Mouse (Mus musculus): ENCODE results near the gene Fbxw2. TPM values are rescaled to one million over a fixed set of nuclear protein-coding genes. Genes with fewer than 3 reads are reported as not detected.
"Not testable (repeated sequence)": the region's sequence is repeated elsewhere in the genome, so short reads cannot be mapped to it uniquely, and the experiment has no call there.

Fbxw2 gene
- polyA plus RNA-seq (2016; fragmentation: Nextera tagmentation; extraction: Ambion mirVana): 77.3 and 79.0 TPM in 2 replicates

DNA sequence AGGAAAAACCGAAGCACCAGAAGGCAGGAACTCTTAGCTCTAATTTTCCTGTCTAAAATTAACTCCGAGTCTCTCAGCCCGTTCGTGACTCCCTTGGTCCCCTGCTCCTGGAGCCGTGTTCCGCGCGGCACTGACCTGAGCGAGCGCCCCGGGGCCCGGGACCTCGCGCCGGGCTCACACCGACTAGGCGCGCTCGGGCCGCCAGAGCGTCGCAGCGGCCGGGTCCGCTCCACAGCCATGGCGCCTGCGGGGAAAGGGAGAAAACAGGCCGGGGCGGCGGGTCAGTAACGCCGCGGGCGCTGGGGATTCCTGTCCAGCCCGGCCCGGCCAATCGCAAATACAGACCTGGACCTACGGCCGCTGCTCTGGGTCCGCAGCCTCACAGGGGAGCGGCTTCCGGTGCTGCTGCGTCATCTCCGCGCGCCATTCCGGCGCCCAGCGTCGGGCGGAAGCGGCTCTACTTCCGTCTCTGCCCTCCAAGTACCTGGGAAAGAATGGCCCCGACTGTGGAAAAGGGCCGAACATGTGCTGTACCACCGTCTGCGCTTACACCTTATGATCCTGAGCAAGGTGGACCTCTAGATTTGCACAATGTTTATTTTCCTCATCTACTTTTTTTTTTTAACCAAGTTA, at the start of gene Fbxw2:
Fbxw2 (minus strand) TSS at position 485 of the 633 bp plus-strand sequence.
- H3K4me3 ChIP-seq: peak within 1 kb of the TSS; percentile 85
- peaks cover 20% of the 10 kb centered on the region for H3K36me3 ChIP-seq (replicated peaks)
- H3K4me1 ChIP-seq: peaks cover 18% of the 10 kb centered on the region
- peaks cover 8% of the 10 kb centered on the region; the same call in 1 of the 2 replicates for H3K9me3 ChIP-seq
- DNase-seq (ENCODE audit: low spot score): peak; percentile 96
- under 1% methylated on average over 57 of the region's 57 CpGs for WGBS
- H3K27ac ChIP-seq (replicated peaks): peak within 1 kb of the TSS; percentile 88
- no peaks in the 10 kb centered on the region for H3K27me3 ChIP-seq (replicated peaks; ENCODE audit: low read depth, poor library complexity, severe bottlenecking)

DNA sequence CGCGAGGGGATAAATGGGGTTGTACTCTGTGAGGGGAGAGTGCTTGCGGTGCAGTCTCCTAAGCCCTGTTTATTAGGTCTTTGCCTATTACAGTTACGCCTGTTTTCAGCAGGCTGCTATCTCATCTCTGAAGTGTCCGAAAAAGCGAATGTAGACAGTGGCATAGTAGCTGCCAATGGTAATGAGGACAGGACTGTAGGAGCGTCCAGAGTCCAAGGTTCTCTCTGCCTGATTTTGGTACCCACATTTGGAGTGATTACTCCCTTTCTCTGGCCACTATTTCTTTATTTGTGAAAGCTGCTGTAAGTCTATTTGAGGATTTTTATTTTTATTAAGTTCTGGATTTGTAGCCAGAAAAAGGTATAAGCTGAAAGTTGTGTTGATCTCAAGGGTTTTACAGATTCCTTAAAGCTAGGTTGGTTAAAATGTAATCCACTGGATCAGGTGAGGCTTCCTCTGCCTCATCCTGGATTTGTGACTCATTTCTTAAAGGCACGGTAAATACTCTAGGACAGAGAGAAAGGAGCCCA, 48.8 kb upstream of the Fbxw2 start, which contains the start of gene Psmd5:
Psmd5 (minus strand) TSS at position 153 of the 530 bp plus-strand sequence.
- Histone ChIP-seq H3K27me3 (replicated peaks; ENCODE audit: low read depth, poor library complexity, severe bottlenecking) (peaks cover 45% of the 10 kb centered on the region), H3K36me3 (replicated peaks) (no peaks in the 10 kb centered on the region), H3K27ac (replicated peaks) (0 out of 2 replicates have a peak within 1 kb of the TSS, but pooled peaks have one; percentile 2), H3K4me1 (peaks cover 19% of the 10 kb centered on the region), H3K4me3 (peak within 1 kb of the TSS; percentile 43), H3K9me3 (no peaks in the 10 kb centered on the region)
- 18% methylated on average over 8 of the region's 8 CpGs for WGBS
- DNase-seq (ENCODE audit: low spot score): no peak

- Histone ChIP-seq H3K27ac (replicated peaks) (0 out of 2 replicates have a peak within 1 kb of the TSS, but pooled peaks have one; percentile 2), H3K4me1 (peaks cover 25% of the 10 kb centered on the region), H3K36me3 (replicated peaks) (no peaks in the 10 kb centered on the region), H3K4me3 (peak within 1 kb of the TSS; percentile 43), H3K9me3 (no peaks in the 10 kb centered on the region), H3K27me3 (replicated peaks; ENCODE audit: low read depth, poor library complexity, severe bottlenecking) (peaks cover 45% of the 10 kb centered on the region)
- WGBS: 3% methylated on average over 14 of the region's 14 CpGs
- peak; percentile 27 for DNase-seq (ENCODE audit: low spot score)
Observed at GRCm38 (mm10) chr2:34874271-34874670, 48.2 kb upstream of the Fbxw2 start, which contains the start of gene Cutal. Gene Cutal, plus strand, starts transcription at chr2:34874396.

GRCm38 (mm10) chr2:34870520-34871474, 44.7 kb upstream of the Fbxw2 start:
- H3K4me3 ChIP-seq: peak overlapping the region; percentile 94
- peaks cover 20% of the 10 kb centered on the region for H3K36me3 ChIP-seq (replicated peaks)
- H3K4me1 ChIP-seq: peaks cover 33% of the 10 kb centered on the region
- H3K9me3 ChIP-seq: no peaks in the 10 kb centered on the region
- peaks cover 31% of the 10 kb centered on the region for H3K27me3 ChIP-seq (replicated peaks; ENCODE audit: low read depth, poor library complexity, severe bottlenecking)
- under 1% methylated on average over 67 of the region's 67 CpGs for WGBS
- H3K27ac ChIP-seq (replicated peaks): peak overlapping the region; percentile 95
- DNase-seq (ENCODE audit: low spot score): peak; percentile 97

DNA sequence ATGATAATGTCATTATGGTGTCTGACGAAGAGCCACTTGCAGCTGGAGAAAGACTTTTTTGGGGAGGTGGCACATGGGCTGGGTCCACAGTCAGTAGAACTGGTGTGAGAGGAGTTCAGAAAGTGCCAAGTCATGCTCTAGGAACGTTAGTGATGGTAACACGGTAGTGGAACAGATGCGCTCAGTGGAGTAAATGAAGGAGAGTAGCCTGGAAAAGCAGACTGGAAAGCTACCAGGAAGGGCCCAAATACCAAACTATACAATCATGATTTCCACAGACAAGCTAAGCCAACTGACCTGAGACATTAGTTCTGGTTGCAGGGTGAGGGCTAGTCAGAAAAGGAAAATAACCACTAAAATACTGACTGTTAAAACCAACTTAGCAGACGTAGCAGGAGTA, 43.6 kb upstream of the Fbxw2 start:
- H3K36me3 ChIP-seq (replicated peaks): peaks cover 31% of the 10 kb centered on the region
- H3K27me3 ChIP-seq (replicated peaks; ENCODE audit: low read depth, poor library complexity, severe bottlenecking): peaks cover 24% of the 10 kb centered on the region
- peaks cover 33% of the 10 kb centered on the region for H3K4me1 ChIP-seq
- H3K4me3 ChIP-seq: peak overlapping the region; percentile 94
- no peaks in the 10 kb centered on the region for H3K9me3 ChIP-seq
- 59% methylated on average over 5 of the region's 5 CpGs for WGBS
- no peak overlapping the region for H3K27ac ChIP-seq (replicated peaks)
- DNase-seq (ENCODE audit: low spot score): no peak

DNA sequence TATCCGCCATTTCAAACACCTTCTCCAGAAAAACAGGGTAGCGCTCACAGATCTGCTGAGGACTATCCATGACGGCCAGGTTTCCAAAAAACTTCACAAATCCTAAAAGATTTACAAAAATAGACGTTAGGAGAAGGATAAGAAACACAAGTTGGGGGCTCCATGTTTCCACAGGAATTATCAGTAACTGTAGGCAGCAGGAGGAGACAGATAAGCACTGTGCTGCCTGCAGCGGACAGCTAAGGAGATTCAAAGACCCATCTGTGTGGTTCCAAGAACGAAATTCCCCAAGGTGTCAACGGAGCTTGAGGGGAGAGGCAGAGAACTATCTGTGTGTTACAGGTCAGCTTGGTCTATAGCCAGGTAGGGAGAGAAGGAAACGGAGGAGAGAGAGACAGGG, 31.6 kb upstream of the Fbxw2 start:
- Histone ChIP-seq H3K36me3 (replicated peaks) (peaks cover 96% of the 10 kb centered on the region), H3K9me3 (no peaks in the 10 kb centered on the region), H3K4me3 (no peak overlapping the region), H3K27me3 (replicated peaks; ENCODE audit: low read depth, poor library complexity, severe bottlenecking) (no peaks in the 10 kb centered on the region), H3K27ac (replicated peaks) (no peak overlapping the region), H3K4me1 (no peaks in the 10 kb centered on the region)
- 90% methylated on average over 8 of the region's 8 CpGs for WGBS
- DNase-seq (ENCODE audit: low spot score): no peak

- H3K27me3 ChIP-seq (replicated peaks; ENCODE audit: low read depth, poor library complexity, severe bottlenecking): no peaks in the 10 kb centered on the region
- no peaks in the 10 kb centered on the region for H3K4me1 ChIP-seq
- no peak overlapping the region for H3K4me3 ChIP-seq
- no peak overlapping the region for H3K27ac ChIP-seq (replicated peaks)
- H3K36me3 ChIP-seq (replicated peaks): peaks cover 100% of the 10 kb centered on the region
- DNase-seq (ENCODE audit: low spot score): no peak
- WGBS: 92% methylated on average over 4 of the region's 4 CpGs
- no peaks in the 10 kb centered on the region for H3K9me3 ChIP-seq
Observed at GRCm38 (mm10) chr2:34855265-34855664, 29.2 kb upstream of the Fbxw2 start.

GRCm38 (mm10) chr2:34847702-34848101, 21.6 kb upstream of the Fbxw2 start:
- Histone ChIP-seq H3K4me3 (no peak overlapping the region), H3K9me3 (no peaks in the 10 kb centered on the region), H3K36me3 (replicated peaks) (peaks cover 43% of the 10 kb centered on the region), H3K27me3 (replicated peaks; ENCODE audit: low read depth, poor library complexity, severe bottlenecking) (no peaks in the 10 kb centered on the region), H3K4me1 (no peaks in the 10 kb centered on the region), H3K27ac (replicated peaks) (no peak overlapping the region)
- no peak for DNase-seq (ENCODE audit: low spot score)
- WGBS: 87% methylated on average over 1 of the region's 1 CpGs

- DNase-seq (ENCODE audit: low spot score): no peak
- H3K9me3 ChIP-seq: no peaks in the 10 kb centered on the region
- no peak overlapping the region for H3K4me3 ChIP-seq
- no peak overlapping the region for H3K27ac ChIP-seq (replicated peaks)
- 0 out of 2 replicates have a peak, but pooled peaks cover 3% of the 10 kb centered on the region for H3K36me3 ChIP-seq (replicated peaks)
- H3K4me1 ChIP-seq: no peaks in the 10 kb centered on the region
- no peaks in the 10 kb centered on the region for H3K27me3 ChIP-seq (replicated peaks; ENCODE audit: low read depth, poor library complexity, severe bottlenecking)
- 88% methylated on average over 11 of the region's 11 CpGs for WGBS
Observed at GRCm38 (mm10) chr2:34843211-34843939, 17.3 kb upstream of the Fbxw2 start.

DNA sequence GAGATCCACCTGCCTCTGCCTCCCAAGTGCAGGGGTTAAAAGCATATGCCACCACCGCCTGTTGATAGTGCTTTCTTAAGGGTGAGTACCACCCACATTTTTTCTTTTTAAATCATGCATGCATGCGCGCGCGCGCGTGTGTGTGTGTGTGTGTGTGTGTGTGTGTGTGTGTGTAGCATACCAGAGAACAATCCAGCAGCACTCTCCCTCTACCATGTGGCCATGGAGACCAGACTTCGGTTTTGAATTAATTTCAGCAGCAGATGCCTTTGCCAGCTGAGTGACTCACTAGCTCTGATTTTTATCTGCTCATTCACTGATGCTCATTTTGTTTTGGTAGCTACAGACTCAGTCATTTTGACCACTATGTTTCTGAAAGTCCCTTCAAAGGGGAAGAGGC, 15.6 kb upstream of the Fbxw2 start:
- WGBS: 91% methylated on average over 8 of the region's 8 CpGs
- no peak for DNase-seq (ENCODE audit: low spot score)

GRCm38 (mm10) chr2:34840143-34840542, 14.0 kb upstream of the Fbxw2 start:
- H3K4me3 ChIP-seq; H3K36me3 ChIP-seq (replicated peaks); H3K4me1 ChIP-seq; DNase-seq (ENCODE audit: low spot score); H3K27me3 ChIP-seq (replicated peaks; ENCODE audit: low read depth, poor library complexity, severe bottlenecking); H3K9me3 ChIP-seq; H3K27ac ChIP-seq (replicated peaks): not testable (repeated sequence)
- 79% methylated on average over 5 of the region's 5 CpGs for WGBS

More for the DNA sequence above, 15.6 kb upstream of the Fbxw2 start:
- Histone ChIP-seq H3K27ac (replicated peaks) (no peak overlapping the region), H3K9me3 (no peaks in the 10 kb centered on the region), H3K4me3 (no peak overlapping the region), H3K27me3 (replicated peaks; ENCODE audit: low read depth, poor library complexity, severe bottlenecking) (no peaks in the 10 kb centered on the region), H3K36me3 (replicated peaks) (no peaks in the 10 kb centered on the region), H3K4me1 (no peaks in the 10 kb centered on the region)

DNA sequence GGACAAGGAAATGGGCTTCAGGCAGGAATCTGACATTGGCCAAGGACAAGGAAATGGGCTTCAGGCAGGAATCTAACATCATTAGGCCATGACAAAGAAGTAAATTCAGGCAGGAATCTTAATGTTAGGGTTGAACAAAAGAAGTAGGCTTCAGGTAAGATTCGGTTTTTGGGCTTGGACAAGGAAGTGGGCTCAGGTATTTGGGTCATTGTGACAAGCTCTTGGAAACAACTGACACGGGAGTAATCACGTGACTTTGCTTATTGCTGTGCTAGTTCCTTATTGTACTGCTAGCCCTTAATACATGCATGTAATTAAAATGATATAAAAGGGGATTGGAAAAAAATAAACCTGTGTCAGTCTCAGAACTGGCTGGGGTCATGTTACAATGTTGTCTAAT, 9.6 kb upstream of the Fbxw2 start:
- Histone ChIP-seq H3K36me3 (replicated peaks) (no peaks in the 10 kb centered on the region), H3K27me3 (replicated peaks; ENCODE audit: low read depth, poor library complexity, severe bottlenecking) (no peaks in the 10 kb centered on the region), H3K4me1 (no peaks in the 10 kb centered on the region), H3K27ac (replicated peaks) (no peak overlapping the region), H3K9me3 (no peaks in the 10 kb centered on the region), H3K4me3 (no peak overlapping the region)
- WGBS: 76% methylated on average over 3 of the region's 3 CpGs
- DNase-seq (ENCODE audit: low spot score): no peak
